Mouse (Mus musculus): ENCODE results near the gene Alpl. TPM values are rescaled to one million over a fixed set of nuclear protein-coding genes. Genes with fewer than 3 reads are reported as not detected.

Alpl gene
- polyA plus RNA-seq (2015; fragmentation: Nextera tagmentation; extraction: Ambion mirVana): 4.3 and 4.7 TPM in 2 replicates

DNA sequence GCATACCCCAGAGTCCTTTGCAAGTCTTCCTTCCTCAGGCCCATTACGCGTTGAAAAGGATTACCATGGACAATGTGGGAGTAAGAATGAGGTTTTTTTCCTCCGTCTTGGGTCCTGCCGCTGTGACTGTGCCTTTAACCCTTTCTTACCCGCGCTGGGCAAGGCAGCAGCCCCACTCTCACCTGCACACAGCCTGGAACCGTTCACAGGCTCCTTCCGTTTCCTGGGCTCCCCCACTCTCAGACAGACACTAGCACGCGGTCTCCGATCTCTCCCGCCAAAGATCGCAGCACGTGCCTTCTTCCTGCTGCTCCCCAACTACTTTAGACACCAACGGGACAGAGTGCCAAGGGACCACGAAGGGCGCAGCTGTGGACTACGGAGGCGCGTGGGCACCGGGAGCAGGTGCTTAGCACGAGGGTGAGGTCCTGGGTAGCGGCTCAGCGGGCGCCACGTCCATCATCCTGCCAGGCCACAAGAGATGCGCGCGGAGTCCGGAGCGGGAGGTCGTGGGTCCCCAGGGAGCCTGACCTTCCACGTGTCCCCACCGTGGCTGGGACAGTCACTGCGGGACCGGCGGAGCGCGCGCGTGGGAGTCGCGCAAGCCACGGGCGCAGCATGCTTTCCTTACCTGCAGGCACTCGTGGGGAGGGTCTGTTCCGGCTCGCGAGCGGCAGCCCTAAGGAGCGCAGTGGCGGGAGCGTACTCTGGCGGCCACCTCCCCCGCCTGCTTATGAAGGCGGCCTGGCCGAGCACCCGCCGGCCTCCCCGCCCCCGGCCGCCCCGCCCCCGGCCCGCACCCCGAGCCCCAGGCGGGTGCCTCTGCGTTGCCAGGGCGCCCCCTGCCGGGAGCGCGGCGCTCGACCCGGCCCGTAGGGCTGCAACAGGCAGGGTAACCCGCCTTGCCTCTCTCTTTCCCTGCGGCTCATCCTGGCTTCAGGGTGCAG is at the start of gene Alpl:
Gene Alpl, minus strand, starts transcription at position 774 of the 947 bp plus-strand sequence.
- H3K4me3 ChIP-seq (ENCODE audit: low read length): peak within 1 kb of the TSS; percentile 53
- H3K4me1 ChIP-seq (ENCODE audit: control insufficient read depth, insufficient read depth, low read length): peaks cover 6% of the 10 kb centered on the region
- H3K27ac ChIP-seq (ENCODE audit: low read length): no peak within 1 kb of the TSS
- no peaks in the 10 kb centered on the region for H3K9me3 ChIP-seq (ENCODE audit: control insufficient read depth, low read length)
- H3K27me3 ChIP-seq (replicated peaks; ENCODE audit: control insufficient read depth, insufficient read depth, low read length): peaks cover 15% of the 10 kb centered on the region
- no peaks in the 10 kb centered on the region for H3K36me3 ChIP-seq (ENCODE audit: control insufficient read depth, insufficient read depth, low read length)
- WGBS: 2% methylated on average over 76 of the region's 78 CpGs
- ATAC-seq: peak; percentile 87
- H3K9ac ChIP-seq (ENCODE audit: low read depth, low read length): peak within 1 kb of the TSS; percentile 46
- H3K4me2 ChIP-seq (ENCODE audit: low read depth, low read length): peak within 1 kb of the TSS; percentile 95

DNA sequence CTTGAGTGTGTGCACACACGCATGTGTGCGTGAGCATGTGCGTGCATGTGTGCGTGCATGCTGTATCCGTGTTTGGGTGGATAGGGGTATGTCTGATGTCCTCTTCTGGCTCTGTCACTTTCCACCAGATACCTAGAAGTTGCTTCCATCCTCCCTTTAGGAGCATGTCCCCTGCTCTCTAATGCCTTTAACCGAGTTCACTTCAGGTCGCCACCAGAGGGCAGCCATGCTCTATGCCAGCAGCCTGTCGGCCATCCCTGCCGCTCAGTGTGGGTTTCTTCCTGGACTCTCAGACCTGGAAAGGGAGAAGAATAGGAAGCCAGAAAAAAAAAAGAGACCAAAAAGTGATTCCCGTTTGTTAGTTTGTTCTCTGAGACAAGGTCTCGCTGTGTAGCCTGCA is 48.5 kb upstream of the Alpl start:
- Histone ChIP-seq H3K9ac (ENCODE audit: low read depth, low read length) (no peak overlapping the region), H3K4me1 (ENCODE audit: control insufficient read depth, insufficient read depth, low read length) (no peaks in the 10 kb centered on the region), H3K36me3 (ENCODE audit: control insufficient read depth, insufficient read depth, low read length) (no peaks in the 10 kb centered on the region), H3K4me2 (ENCODE audit: low read depth, low read length) (no peak overlapping the region), H3K27me3 (replicated peaks; ENCODE audit: control insufficient read depth, insufficient read depth, low read length) (no peaks in the 10 kb centered on the region), H3K4me3 (ENCODE audit: low read length) (no peak overlapping the region), H3K27ac (ENCODE audit: low read length) (no peak overlapping the region), H3K9me3 (ENCODE audit: control insufficient read depth, low read length) (no peaks in the 10 kb centered on the region)
- ATAC-seq: peak; percentile 65; the same call in 1 of the 2 replicates
- 23% methylated on average over 11 of the region's 11 CpGs for WGBS

DNA sequence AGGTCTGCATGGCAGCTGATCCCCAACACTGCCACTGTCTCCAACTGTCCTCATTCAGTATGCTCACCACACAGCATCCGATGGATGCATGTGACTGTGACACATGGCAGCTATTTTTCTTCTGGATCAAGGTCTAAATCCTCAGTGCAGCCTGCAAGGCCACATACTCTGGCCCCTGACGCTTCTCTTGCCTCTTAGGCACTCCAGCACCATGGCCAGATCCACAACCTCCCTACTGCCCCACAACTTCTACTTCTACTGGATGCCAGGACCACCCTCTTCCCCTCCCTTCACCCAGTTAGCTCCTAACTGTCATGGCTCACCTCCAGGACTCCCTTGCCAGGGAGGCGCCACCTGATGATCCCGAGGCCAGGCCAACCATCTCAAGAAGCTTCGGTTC is 43.3 kb upstream of the Alpl start:
- Histone ChIP-seq H3K4me3 (ENCODE audit: low read length) (no peak overlapping the region), H3K9ac (ENCODE audit: low read depth, low read length) (no peak overlapping the region), H3K27ac (ENCODE audit: low read length) (no peak overlapping the region), H3K4me1 (ENCODE audit: control insufficient read depth, insufficient read depth, low read length) (no peaks in the 10 kb centered on the region), H3K9me3 (ENCODE audit: control insufficient read depth, low read length) (no peaks in the 10 kb centered on the region), H3K27me3 (replicated peaks; ENCODE audit: control insufficient read depth, insufficient read depth, low read length) (0 out of 2 replicates have a peak, but pooled peaks cover 3% of the 10 kb centered on the region), H3K36me3 (ENCODE audit: control insufficient read depth, insufficient read depth, low read length) (no peaks in the 10 kb centered on the region), H3K4me2 (ENCODE audit: low read depth, low read length) (no peak overlapping the region)
- ATAC-seq: no peak
- WGBS: 77% methylated on average over 5 of the region's 5 CpGs

DNA sequence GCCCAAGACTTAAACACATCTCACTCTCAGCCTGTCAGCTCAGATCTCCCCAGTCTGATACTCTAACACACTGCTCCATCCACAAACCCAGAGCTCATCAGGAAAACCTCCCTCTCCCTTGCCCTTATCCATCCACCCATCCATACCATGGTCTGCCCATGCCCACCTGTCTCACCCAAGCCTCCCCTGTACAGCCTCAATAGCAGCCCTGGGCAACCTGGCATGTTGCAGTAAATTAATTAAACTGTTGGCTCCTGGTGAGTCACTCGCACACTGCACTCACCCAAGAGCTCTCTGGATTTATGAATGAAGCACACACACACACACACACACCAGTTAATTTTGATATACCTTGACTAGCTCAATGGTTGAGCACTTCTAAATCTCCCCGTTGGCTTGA is 42.6 kb upstream of the Alpl start:
- Histone ChIP-seq H3K9ac (ENCODE audit: low read depth, low read length) (no peak overlapping the region), H3K27me3 (replicated peaks; ENCODE audit: control insufficient read depth, insufficient read depth, low read length) (0 out of 2 replicates have a peak, but pooled peaks cover 3% of the 10 kb centered on the region), H3K4me1 (ENCODE audit: control insufficient read depth, insufficient read depth, low read length) (no peaks in the 10 kb centered on the region), H3K9me3 (ENCODE audit: control insufficient read depth, low read length) (no peaks in the 10 kb centered on the region), H3K36me3 (ENCODE audit: control insufficient read depth, insufficient read depth, low read length) (no peaks in the 10 kb centered on the region), H3K4me3 (ENCODE audit: low read length) (no peak overlapping the region), H3K4me2 (ENCODE audit: low read depth, low read length) (no peak overlapping the region), H3K27ac (ENCODE audit: low read length) (no peak overlapping the region)
- WGBS: 92% methylated on average over 2 of the region's 2 CpGs
- no peak for ATAC-seq

DNA sequence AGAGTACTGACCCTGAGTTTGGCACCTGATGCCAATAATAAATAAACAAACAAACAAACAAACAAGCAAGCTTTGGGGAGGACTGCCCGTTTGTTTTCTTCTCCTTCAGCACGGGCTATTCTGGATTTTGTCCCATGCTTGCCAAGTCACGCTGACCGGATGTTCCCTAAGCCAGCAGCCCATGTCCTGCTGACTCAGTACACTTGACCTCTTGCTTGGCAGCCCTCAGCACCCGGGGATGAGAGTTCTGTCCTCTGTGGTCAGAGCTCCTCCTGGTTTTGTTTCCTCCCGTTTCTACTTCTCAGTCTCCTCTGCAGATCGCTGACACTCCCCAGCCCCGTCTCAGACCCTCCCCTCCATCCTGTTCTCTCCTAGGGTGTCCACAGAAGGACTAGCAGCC is 41.6 kb upstream of the Alpl start:
- no peak for ATAC-seq
- Histone ChIP-seq H3K9ac (ENCODE audit: low read depth, low read length) (no peak overlapping the region), H3K4me2 (ENCODE audit: low read depth, low read length) (no peak overlapping the region), H3K27me3 (replicated peaks; ENCODE audit: control insufficient read depth, insufficient read depth, low read length) (0 out of 2 replicates have a peak, but pooled peaks cover 3% of the 10 kb centered on the region), H3K27ac (ENCODE audit: low read length) (no peak overlapping the region), H3K4me3 (ENCODE audit: low read length) (no peak overlapping the region), H3K9me3 (ENCODE audit: control insufficient read depth, low read length) (no peaks in the 10 kb centered on the region), H3K4me1 (ENCODE audit: control insufficient read depth, insufficient read depth, low read length) (no peaks in the 10 kb centered on the region), H3K36me3 (ENCODE audit: control insufficient read depth, insufficient read depth, low read length) (no peaks in the 10 kb centered on the region)
- 73% methylated on average over 8 of the region's 8 CpGs for WGBS

DNA sequence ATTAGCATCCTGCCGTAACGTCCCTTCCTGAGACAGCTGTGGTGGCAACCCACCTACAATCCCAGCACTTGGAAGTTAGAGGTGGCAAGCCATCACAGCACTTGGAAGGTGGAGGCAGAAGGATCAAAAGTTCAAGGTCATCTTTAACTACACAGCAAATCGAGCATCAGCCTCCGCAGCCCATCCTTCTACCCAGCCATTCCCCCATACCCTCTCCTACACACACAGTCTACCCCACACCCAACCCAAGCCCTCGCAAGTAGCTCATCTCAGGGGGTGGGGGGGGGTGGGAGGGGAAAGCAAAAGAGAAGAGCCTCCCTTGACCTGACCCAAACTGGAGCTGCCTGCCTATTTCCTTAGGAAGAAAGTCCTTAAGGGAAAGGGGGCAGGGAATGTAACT is 40.6 kb upstream of the Alpl start:
- Histone ChIP-seq H3K4me1 (ENCODE audit: control insufficient read depth, insufficient read depth, low read length) (no peaks in the 10 kb centered on the region), H3K9me3 (ENCODE audit: control insufficient read depth, low read length) (no peaks in the 10 kb centered on the region), H3K27me3 (replicated peaks; ENCODE audit: control insufficient read depth, insufficient read depth, low read length) (0 out of 2 replicates have a peak, but pooled peaks cover 3% of the 10 kb centered on the region), H3K4me3 (ENCODE audit: low read length) (no peak overlapping the region), H3K4me2 (ENCODE audit: low read depth, low read length) (no peak overlapping the region), H3K9ac (ENCODE audit: low read depth, low read length) (no peak overlapping the region), H3K36me3 (ENCODE audit: control insufficient read depth, insufficient read depth, low read length) (no peaks in the 10 kb centered on the region), H3K27ac (ENCODE audit: low read length) (no peak overlapping the region)
- no peak for ATAC-seq
- 80% methylated on average over 5 of the region's 5 CpGs for WGBS

DNA sequence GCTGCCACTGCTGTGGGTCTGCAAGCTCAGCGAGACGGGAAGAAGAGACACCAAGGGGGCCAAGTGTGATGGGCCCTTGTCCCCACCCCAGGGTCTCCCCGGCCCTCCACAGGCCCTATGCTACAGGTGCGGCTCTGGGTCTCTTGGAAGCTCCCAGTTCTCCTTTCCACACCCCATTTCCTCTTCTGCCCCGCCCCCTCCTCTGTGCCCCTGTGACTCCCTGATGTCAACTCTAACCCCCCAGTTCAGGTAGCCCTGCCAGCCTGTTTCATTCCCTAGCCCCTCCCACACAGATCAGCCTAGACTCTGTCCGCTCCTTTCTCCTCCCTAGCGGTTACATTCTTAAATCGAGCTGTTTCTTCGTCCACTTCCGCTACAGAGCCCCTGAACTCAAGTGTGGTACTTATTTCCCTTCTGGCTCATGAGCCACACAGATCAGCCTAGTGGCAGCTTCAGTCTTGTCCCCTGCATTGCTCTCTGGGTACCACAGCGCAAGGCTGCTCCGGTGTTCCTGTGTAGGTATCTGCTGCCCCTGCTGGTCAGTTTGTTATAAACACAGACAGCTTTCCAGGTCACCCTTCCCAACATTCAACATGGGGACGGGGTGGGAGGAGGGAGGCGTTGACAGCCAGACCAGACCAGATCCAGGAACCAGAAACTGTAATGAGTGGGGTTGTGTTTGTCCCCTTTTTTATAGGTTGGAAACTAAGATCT is 39.6 kb upstream of the Alpl start:
- Histone ChIP-seq H3K4me1 (ENCODE audit: control insufficient read depth, insufficient read depth, low read length) (no peaks in the 10 kb centered on the region), H3K27ac (ENCODE audit: low read length) (no peak overlapping the region), H3K36me3 (ENCODE audit: control insufficient read depth, insufficient read depth, low read length) (no peaks in the 10 kb centered on the region), H3K4me2 (ENCODE audit: low read depth, low read length) (peak overlapping the region; percentile 30), H3K27me3 (replicated peaks; ENCODE audit: control insufficient read depth, insufficient read depth, low read length) (0 out of 2 replicates have a peak, but pooled peaks cover 3% of the 10 kb centered on the region), H3K4me3 (ENCODE audit: low read length) (no peak overlapping the region), H3K9me3 (ENCODE audit: control insufficient read depth, low read length) (no peaks in the 10 kb centered on the region), H3K9ac (ENCODE audit: low read depth, low read length) (no peak overlapping the region)
- peak; percentile 82 for ATAC-seq
- 18% methylated on average over 14 of the region's 14 CpGs for WGBS

DNA sequence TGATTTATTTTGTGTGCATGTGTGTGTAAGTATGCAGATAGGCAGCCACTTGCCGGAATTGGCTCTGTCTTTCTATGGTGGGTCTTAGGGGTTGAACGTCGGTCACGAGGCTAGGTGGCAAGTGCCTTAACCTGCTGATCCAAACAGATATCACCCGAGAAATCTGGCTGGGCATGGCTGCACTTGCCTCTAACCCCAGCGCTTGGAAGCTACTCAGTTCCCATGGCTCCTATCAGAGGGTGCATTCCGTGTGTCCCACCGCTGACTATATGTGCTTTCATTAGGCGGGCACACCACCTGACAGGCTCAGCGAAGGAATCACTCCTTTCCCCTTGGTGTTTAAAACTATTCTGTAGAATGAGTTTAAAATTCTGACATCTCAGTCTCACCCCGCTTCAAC is 35.4 kb upstream of the Alpl start:
- 73% methylated on average over 11 of the region's 11 CpGs for WGBS

DNA sequence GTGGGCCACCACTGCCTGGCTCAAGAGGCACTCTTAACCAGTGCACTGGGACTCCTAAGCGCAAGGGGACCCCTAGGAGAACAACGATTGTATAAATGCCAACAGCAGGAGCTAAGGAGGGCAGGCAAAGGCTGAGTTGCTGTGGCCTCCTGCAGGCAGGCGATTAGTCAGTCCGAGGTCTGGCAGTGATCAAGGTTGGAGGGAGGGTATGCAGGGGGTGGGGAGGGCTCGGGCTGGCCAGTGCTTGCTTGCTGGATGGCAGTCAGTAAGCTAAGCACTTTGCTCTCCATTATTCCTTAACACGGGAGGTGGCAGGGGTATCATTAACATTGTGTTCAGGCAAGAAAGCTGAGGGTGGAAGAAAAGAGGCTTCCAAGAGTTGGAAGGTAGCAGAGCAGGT is 34.2 kb upstream of the Alpl start:
- Histone ChIP-seq H3K9me3 (ENCODE audit: control insufficient read depth, low read length) (no peaks in the 10 kb centered on the region), H3K9ac (ENCODE audit: low read depth, low read length) (no peak overlapping the region), H3K4me2 (ENCODE audit: low read depth, low read length) (no peak overlapping the region), H3K4me3 (ENCODE audit: low read length) (no peak overlapping the region), H3K27ac (ENCODE audit: low read length) (no peak overlapping the region), H3K4me1 (ENCODE audit: control insufficient read depth, insufficient read depth, low read length) (no peaks in the 10 kb centered on the region), H3K27me3 (replicated peaks; ENCODE audit: control insufficient read depth, insufficient read depth, low read length) (0 out of 2 replicates have a peak, but pooled peaks cover under 1% of the 10 kb centered on the region), H3K36me3 (ENCODE audit: control insufficient read depth, insufficient read depth, low read length) (no peaks in the 10 kb centered on the region)
- WGBS: 27% methylated on average over 6 of the region's 6 CpGs
- no peak for ATAC-seq

More for the DNA sequence above, 35.4 kb upstream of the Alpl start:
- Histone ChIP-seq H3K9ac (ENCODE audit: low read depth, low read length) (no peak overlapping the region), H3K27ac (ENCODE audit: low read length) (no peak overlapping the region), H3K36me3 (ENCODE audit: control insufficient read depth, insufficient read depth, low read length) (no peaks in the 10 kb centered on the region), H3K27me3 (replicated peaks; ENCODE audit: control insufficient read depth, insufficient read depth, low read length) (0 out of 2 replicates have a peak, but pooled peaks cover 3% of the 10 kb centered on the region), H3K4me1 (ENCODE audit: control insufficient read depth, insufficient read depth, low read length) (no peaks in the 10 kb centered on the region), H3K4me2 (ENCODE audit: low read depth, low read length) (no peak overlapping the region), H3K4me3 (ENCODE audit: low read length) (no peak overlapping the region), H3K9me3 (ENCODE audit: control insufficient read depth, low read length) (no peaks in the 10 kb centered on the region)
- no peak for ATAC-seq

Measured in intestine, embryonic 16.5 days (tissue).